Mouse (Mus musculus): ENCODE results near the gene Txnrd2.

The Txnrd2 gene

DNA sequence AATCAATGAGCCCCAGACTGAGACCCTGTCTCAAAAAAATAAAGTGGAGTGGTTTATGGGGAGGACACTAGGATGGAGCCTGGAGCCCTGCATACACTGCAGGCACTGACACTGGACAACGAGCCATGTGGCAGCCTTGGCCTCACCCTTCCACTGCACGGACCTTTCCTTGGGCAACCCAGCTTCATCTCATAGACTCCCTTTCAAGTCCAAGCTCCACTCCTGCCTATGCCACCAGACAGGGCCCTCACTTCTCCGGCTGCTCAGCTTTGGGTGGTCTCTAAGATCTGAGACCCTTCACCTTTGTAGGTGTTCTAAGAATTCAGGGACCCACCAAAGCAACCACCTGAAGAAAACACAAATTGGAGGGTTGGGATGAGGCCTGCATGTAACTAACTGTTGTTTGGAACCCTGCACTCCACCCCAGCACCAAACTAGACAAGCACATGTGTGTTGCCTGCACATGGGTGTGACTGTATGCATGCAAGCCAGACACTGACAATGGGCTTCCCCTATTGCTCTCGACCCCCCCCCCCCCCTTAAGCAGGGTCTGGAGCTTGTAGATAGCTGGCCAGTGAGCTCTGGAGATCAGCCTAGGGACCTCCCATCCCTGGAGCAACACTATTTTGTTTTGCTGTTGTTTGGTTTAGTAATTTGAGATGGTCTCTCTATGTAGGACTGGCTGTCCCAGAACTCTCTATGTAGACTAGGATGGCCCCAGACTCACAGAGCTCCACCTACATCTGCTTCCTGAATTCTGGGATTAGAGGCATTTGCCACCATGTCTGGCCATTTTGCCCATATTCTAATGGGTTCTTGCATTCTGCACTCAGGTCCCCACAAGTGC is 7.2 kb upstream of the Txnrd2 start:
- no peak for DNase-seq

DNA sequence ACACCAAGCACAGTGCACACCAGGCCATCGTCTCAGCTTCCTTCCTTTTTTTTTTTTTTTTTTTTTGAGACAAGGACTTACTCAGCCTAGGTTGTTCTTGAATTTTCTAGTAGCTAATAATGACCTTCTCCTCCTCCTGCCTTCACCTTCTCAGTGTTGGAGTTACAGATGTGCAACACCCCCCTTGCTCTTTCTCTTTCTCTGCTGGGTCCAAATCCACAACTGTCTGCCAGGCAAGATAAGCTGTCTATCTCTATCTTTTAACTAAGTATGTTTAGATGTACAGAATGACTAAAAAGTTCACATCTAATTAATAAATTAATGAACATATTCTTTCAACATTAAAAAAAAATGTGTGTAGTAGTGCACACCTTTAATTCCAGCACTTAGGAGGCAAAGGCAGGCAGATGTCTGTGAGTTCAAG is 6.6 kb upstream of the Txnrd2 start:
- no peak for DNase-seq

DNA sequence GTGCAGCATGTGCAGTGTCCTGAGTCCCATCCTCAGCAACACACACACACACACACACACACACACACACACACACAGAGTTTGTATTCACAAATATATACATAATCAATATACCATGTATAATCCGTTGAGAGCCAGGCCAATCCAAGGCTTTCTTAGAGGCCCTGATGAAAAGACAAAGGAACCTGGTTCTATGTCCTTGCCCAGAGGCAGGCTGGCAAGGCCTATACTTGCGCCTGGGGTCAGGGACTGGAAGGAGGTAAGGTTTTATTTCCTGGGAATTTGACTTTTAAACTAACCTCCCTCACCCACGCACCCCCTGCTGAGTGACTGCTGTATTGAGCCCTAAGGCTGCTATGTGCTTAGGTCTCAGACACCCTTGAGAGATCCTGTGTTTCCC is 5.6 kb upstream of the Txnrd2 start:
- DNase-seq = no peak

DNA sequence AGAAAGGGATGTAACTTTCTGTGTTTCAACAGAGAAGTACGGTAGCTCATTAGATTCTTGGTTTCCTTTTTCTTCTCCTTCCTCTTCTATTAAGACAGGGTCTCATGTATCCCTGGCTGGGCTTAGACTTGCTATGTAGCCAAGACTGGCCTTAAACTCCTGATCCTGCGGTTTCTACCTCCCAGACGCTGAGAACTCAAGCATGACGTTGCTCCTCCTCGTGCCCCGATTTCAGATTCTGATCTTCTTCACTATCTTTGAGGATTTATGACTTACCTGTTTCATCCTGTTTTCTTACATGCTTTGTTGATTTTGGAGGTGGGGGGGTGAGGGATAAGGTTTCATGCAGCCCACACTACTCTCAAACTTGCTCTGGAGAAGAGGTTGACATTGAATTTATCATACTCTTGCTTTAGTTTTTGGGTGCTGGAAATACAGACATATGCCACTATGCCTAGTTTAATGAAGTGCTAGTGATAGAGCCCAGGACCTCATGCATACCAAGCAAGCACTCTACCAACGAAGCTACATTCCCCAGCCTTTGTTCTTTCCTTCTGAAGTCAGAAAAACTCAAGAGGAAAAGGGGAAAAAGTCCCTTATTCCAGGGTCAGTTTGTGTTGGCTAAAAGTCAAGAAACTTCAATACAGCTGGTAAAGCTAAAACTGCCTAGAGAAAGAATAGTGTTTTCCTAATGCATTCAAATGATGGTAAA is 2.8 kb upstream of the Txnrd2 start:
- peak; percentile 42 for DNase-seq

DNA sequence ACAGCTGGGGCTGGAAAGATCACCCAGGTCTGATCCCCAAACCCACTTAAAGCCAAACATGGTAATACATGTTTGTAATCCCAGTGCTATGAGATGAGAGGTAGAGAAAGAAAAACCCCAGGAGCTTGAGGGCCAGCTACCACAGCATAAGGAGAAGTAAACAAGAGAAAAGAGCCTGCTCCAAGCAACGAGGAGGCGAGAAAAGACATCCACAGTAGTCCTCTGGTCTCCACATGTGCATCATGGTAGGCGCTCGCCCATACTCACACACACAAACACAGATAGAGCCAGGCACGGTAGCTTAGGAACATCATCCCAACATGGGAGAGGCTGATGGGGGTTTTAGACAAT is 2.3 kb upstream of the Txnrd2 start:
- DNase-seq = no peak

DNA sequence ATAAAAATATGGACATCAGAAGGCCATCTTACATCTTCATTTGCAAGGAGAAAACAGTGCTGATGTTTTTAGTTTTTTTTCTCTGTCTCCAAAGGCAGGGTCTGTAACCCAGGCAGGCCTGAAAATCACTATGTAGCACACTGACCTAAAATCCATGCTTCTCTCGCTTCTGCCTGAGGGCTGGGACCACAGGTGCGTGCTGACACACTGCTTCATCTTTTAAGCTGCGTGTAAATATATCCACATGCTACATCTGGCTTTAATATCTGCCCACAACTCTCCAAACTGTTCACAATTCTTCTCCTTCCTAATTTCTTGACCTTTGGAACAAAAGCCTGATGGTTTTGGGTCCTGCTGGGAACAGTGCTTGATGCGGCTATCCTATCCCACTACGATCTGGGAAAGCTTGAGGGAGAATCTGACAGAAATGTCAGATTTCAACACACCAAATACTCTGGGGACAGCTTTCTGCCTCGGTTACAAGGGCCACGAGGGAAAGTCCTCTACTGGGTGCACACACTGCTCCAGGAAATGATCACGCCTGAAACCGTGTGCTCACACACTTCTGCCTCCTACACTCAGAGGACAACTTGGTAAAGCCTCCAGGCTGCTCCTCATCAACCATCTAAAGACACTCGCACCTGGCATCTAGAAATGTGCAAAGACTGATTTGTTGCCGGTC is 1.7 kb upstream of the Txnrd2 start:
- DNase-seq = peak; percentile 31

DNA sequence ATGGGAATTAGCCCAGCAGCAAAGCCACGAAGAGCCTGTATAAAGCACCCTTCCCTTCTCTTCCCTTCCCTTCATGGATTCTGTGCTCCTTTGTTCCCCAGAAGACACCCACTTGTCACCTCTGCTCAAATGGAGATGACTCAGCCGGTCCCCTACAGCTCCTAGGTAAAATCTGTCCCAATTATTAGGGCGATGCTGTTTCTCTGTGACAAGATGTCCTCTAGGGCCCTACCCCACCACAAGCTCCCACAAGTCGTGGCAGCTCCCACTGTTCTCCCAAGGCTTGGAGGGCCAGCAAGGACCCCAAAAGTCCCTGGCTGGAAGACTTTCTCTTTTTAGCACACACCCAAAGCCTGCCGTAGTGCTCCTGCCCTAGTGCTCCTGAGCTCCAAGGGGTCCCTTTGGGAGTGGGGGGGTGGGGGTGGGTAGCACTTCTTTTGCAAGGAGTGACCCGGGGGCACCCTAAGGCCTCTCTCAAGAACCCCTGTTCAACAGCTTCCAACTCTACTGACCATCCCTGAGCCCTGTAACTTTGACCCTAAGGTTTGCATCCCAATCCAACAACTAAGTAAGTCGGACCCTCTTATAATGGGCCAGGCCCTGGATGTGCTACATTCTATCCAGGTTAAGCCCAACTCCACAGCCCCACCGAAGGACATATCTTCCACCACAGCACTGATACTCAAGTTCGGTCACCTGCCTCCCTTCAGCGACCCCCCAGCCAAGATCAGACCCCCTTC is 539 bp upstream of the Txnrd2 start:
- DNase-seq = no peak

DNA sequence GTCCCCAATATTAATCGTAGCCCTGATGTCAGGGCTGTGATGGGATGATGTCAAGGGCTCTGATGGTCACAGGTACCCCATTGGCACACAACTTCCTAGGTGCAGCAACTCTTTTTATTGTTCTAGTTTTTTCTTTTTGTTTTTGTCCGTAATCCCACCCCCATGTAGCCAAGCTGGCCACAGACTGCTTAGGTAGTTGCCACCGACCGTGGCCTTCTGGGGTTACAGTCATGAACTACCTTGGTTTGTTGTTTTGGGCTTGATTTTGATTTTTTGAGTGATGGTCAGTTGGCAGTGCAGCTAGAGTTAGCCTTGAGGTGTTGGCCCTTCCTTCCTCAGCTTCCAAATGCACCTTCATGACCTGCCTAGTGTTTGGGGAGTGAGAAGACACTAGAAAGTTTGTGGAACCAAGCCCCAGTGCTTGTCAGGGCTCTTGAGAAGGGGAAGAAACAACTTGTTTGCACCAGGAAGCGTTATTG is 657 bp downstream of the Txnrd2 start, which contains the start of gene Comt:
Comt (minus strand) TSS at position 51 of the 479 bp plus-strand sequence.
- DNase-seq = no peak

DNA sequence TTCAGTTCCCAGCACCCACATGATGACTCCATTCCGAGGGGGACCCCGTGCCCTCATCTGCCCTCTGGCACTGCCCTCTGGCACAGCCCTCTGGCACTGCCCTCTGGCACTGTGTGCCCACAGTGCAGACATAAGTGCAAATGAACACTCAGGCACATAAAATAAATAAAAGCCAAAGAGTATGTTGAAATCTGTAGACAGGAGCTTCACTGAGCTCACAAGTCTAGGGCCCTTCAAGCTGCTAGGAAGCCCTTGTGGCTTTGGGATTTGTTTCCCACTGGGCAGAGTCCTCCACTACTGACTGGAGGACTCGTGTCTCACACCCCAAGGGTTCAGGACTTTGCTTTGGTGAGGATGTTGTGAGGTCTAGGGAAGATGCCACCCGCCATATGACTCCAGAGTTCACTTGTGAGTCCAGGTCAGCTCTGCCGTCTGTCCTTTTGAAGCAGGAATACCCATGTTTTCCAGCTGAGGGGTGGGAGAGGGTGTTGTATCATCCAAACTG is 1.9 kb downstream of the Txnrd2 start:
- DNase-seq = peak; percentile 70

DNA sequence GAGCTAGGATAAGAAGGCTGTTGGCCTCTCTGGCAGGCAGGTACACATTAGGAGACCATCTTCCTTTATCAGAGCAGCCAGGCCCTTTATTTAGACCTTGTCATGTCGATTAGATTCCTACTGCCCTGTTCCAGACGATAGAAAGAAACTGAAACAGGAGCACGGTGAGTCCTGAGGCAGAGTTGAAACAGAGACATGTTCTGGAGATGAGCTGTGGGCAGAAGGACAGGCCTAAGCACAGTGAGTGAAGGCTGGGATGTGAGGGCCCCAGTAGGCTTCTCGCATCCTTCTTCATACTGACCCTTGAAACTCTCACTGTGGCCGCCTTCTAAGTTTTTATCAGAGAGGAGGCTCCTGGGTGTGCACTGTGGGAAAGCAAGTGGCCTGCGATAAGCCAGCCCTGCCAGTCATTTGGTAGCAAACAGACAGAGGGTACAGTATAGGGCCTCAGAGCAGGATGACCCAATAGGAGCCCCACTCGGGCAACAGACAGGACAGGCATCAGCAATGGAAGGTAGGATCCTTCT is 2.4 kb downstream of the Txnrd2 start:
- no peak for DNase-seq

DNA sequence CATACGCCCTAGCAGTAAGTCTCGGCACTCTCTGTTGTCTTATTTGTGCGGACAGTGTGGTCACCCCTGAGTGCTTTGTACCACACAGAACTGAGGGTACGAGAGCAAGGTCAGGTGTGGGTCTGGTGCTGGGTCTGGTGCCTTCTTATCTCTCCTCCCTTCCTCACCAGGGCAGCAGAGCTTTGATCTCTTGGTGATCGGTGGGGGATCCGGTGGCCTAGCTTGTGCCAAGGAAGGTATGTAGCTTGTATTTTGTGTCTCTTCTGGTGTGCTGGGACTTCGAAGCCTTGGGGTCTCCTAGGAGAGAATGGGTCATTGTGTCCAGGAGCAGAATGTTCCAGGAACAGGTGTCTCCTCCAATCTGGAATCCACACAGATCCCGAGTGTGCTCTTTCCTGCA is 3.5 kb downstream of the Txnrd2 start:
- DNase-seq = no peak

DNA sequence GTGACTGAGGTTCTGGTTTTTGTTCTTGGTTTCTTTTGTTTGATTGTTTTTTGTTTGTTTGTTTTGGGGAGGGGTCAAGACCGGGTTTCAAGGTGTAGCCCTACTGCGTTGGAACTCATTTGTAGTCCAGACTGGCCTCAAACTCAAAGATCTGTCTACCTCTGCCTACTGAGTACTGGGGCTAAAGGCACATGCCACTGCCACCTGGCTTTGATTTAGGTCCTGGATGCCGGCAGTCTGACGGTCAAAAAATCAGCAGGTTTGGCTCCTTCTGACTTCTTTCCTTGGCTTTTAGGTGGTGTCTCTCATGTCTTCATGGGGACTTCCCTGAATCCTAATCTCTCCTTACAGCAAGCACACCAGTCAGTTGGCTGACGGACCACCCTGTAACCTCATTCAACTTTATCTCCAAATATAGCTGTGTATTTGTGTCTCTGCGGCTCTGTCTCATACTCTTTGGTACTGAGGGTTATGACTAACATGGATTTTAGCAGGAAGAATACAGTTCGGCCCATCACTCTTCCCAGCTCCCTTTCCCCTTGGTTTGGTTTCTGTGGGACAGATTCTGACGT is 4.5 kb downstream of the Txnrd2 start:
- DNase-seq = no peak

DNA sequence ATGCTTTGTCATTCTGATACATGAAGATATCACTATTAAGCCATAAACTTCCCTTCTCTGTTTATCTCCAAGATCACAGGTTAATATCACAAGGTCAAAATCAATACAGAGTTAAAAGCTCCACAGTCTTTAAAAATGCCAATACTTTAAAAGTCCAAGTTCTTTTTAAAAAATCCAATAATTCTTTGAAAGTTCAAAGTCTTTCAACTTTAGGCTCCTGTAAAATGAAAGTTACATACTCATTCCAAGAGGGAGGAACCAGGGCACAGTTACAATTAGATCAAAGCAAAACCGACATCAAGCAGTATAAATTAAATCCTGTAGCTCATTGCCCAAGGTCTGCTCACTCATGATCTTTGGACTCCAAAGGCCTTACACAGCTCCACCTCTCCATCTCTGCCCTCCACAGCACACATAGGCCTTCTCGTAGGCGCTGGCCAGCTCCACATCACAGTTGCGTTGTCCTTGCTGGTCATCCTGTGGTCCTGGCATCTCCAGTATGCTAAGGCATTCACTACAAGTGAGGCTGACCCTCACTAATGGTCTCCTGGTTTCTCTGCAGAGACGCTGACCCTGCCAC is 7.2 kb downstream of the Txnrd2 start:
- DNase-seq = no peak

DNA sequence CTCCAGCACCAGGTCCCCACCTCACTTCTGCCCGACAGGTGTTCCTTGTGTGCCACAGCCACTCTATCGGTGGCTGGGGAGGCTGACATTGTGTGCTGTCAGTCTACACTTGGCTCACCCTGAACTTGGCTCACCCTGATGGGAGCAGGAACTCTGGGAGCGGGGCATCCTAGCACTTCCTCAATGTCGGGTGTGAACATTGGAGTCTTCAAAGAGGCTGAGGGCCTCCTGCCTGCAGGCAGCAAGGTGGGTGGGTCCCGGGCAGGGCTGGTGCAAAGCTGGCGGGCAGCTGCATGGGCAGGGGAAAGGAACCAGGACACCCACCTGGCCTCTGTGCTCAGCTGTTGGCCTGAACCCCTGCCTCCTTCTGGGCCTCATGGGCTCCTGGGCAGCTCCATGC is 9.9 kb downstream of the Txnrd2 start:
- no peak for DNase-seq

DNA sequence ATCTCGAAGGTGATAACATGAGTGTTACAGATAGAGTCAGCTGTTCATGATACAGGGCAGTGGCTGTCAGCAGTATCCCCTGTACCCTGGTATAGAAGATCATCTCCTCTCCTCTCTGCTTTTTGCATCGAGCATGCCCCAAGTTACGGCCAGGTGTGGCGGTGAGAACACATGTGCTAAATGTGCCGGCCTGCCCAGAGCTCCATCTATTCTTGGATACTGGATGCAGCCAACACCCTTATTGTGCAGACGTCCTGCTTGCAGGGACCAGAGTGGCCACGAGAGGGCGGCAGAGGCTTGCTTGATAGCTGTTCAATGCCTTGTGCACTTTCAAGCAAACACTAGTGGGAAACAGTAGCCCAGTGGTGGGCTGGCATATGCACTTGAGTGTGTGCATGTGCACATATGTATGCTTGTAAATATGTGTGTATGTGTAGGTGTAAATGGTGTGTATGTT is 17.2 kb downstream of the Txnrd2 start:
- DNase-seq = peak; percentile 98

DNA sequence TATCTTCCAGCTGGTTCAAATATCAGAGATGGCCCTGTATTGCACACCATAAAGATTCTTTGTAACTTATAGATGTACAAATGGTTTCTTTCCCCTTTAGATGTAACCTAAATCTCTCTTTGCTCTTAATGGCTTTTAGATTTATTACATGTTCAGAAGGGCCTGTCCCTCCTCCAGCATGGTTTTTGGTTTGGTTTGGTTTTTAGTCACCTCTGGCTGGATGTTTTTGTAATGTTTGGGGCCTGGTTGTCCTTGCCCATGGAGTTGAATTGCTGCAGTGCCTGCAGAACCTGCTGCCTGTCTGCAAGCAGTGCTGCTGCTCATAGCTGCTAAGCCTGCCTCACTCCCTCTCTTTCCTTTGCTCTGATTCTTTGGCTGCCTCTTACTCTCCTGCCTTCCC is 21.1 kb downstream of the Txnrd2 start:
- no peak for DNase-seq

DNA sequence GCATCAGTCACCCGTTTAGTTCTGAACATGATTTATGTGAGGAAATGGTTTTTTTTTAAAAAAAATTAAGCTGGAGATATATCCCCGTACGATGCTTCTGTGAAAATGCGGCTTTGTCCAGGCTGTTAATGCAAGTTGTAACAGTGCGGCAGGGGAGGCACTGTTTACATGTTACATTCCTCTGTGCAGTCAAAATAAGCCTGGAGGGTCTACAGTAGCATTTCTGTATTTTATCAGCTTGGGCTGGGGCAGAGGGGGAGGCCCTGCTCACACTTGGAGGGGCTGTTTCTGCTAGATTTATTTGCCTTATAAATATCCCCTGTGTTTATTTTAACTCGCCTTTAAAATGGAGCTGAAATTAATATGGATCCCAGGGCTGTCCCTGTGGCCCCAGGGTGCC is 21.9 kb downstream of the Txnrd2 start:
- DNase-seq = no peak

DNA sequence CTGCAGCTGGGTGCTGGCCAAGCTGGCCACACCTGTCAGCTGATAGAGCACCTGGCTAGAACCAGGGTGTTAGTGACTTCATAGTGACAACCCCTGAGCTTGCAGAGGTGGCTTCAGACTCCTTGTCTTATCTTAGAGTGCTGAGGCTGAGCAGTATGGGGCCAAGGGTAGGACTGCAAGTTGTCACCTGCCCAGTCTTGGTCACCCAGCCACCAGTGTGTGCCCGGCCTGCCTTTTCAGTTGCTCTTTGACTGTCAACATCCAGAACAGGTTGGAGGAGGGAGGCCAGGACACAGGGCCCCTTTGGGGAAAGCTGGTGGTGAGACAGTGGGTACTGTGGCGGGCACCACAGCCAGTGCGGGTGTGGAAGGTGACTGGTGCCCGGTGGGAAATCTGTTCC is 22.8 kb downstream of the Txnrd2 start:
- DNase-seq = no peak

DNA sequence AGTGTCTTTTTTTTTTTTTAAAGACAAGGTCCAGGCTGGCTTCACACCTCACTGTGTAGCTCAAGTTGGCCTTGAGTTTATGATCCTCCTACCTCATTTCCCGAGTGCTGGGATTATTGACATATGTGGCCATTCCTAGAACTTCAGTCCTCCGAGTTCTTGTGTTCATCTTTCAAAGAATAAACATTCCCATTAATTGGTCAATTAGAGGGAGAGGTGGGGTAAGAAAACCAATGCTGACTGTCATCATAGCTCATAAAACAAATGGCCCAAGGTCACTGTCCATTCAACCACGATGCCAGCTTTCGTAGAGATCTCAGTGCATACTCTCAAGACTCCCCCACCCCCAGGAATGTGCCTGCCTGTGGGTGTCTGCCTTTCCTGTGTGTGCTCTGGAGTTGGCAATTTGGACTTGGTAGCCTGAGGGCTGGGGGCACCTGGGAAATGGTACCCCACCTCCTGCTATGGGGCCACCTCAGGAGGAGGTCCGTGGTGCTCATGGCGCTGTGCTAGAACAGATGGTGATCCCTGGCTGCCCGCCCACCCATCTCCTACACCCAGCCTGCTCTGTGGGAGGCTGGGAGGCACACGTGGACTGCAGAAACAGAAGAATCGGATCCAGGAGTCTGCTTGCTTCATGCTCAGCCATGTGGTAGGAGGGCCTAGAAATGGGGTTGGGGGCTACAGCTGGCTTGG is 25.4 kb downstream of the Txnrd2 start:
- DNase-seq = no peak

DNA sequence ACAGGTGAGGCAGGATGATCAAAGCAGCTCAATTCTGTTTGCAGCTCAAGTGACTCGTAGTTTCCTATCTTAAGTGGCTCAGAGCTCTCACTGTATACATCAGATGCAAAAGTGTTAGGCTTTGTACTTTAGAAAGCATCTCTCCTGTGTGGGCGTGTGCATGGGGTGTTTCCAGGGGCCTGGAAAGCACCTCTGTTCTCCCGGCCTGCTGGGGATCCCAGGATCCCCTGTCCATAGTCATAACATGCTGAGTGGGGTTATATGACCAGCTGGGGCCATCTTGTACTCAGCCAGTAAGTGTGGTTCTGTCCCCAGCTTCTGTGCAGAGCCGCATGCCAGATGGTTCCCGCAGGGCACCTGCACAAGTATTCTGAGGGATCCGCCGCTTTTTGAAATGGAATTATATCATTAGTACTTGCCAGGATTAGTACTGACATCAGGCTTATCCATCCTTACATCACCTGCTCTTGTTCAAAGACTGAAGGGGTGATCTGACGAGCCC is 26.2 kb downstream of the Txnrd2 start:
- DNase-seq = no peak

DNA sequence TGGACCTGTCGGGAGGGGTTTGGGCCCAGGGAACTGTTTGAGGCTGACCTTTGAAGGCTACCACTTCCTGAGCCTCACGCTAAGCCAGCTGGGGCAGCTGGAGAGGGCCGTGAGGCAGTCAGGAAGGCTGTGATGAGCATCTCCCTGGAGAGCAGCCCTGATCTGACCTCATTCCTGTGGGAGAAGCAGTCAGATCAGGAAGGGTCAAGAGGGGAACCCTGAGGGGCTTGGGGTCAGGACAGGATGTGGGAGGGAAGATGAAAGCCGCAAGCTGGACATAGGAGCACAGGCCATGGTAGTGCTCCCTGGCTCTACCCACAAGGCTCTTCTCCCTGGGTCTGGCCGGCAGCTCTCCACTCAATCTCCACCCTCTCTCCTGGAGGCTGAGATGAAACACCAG is 27.7 kb downstream of the Txnrd2 start:
- DNase-seq = no peak
